Mouse (Mus musculus): ENCODE measurements around the gene Pknox2.
A peak's percentile ranks its signal among the peaks of the same experiment; 100 is the strongest.

Gene Pknox2

GRCm38 (mm10) chr9:37140464-37141181, 6.6 kb downstream of the Pknox2 start:
- no peak for DNase-seq (ENCODE audit: low spot score in 2 of 2)

DNA sequence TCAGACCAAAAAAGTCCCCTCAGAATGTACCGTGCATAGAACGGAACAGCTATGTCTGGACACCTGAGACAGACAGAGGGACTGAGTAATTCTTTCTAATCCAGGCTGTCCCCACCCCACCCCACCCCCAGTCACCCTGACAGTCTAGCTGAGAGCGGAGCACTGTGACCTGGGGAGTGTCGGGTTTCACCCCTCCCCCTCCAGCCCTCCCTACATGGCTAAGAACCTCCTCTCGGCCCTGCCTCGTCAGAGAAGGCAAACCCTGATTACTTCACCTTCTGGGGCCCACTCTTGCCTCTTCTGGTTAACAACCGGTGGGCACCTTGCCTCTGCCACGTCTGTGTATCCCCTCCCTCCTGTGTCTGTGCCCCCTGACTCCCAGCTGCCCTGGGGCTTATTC, 7.7 kb downstream of the Pknox2 start:
- peak; percentile 47 to 66 for DNase-seq (ENCODE audit: low spot score in 2 of 2)

DNA sequence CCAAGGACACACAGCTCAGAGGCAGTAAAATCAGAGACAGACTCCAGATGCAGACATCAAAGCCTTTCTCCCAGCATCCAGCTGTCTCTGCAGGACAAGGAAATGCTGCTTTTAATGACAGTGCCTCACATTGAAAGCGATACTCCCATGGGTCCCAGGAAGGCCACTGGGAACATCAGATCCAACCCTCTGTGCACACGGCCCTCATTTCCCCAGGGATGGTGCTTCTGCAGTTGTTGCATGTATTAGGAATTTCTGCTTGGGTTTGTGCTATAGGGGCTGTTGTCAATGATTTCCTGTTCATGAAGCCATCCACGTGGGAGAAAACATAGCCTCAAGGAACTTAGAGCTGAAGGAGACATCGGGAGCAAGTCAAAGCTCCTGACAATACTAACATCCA, 8.3 kb downstream of the Pknox2 start:
- no peak for DNase-seq (ENCODE audit: low spot score in 2 of 2)

GRCm38 (mm10) chr9:37136340-37136739, 10.9 kb downstream of the Pknox2 start:
- no peak for DNase-seq (ENCODE audit: low spot score in 2 of 2)

- no peak for DNase-seq (ENCODE audit: low spot score in 2 of 2)
Measured at GRCm38 (mm10) chr9:37133495-37133894, 13.7 kb downstream of the Pknox2 start.

GRCm38 (mm10) chr9:37129046-37129445, 18.2 kb downstream of the Pknox2 start:
- no peak for DNase-seq (ENCODE audit: low spot score in 2 of 2)

- peak; percentile 50 to 58 for DNase-seq (ENCODE audit: low spot score in 2 of 2)
Measured at GRCm38 (mm10) chr9:37126197-37126596, 21.0 kb downstream of the Pknox2 start.

DNA sequence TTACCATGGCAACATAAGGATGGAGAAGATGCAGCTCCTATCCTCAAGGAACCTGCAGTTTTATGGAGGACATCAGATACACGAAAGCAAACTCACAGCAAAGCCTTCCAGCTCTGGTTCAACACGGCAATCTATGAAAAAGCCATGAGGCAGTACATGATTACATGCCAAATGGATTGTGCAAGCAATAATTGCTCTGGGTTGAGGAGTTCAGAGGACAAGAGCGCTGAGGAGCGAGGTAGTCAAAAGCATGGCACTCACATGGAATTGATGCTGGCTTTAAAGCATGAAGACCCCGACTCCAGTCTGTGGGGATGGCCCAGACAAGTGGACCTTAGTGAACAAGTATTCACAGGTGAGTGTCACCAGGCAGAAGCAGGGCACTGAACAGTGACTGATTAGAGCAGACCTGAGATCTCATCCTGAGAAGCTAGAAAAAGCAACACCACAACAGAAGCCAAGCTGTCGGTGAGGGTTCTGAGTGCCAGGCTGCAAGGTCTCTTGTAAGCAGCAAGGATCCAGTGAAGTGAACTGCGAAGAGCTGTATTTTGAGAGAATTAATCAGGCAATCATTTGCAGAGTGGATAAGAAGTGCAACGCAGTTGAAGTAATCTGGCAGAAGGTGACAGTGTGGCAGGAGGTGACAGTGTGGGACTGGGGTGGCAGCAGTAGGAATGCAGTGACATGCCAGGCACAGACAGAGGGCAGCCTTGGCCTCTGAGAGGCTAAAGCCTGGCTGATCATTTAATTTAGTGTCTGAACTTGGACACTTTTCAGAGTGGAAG, 22.3 kb downstream of the Pknox2 start:
- DNase-seq (ENCODE audit: low spot score in 2 of 2), result peak; percentile 20 to 39

DNA sequence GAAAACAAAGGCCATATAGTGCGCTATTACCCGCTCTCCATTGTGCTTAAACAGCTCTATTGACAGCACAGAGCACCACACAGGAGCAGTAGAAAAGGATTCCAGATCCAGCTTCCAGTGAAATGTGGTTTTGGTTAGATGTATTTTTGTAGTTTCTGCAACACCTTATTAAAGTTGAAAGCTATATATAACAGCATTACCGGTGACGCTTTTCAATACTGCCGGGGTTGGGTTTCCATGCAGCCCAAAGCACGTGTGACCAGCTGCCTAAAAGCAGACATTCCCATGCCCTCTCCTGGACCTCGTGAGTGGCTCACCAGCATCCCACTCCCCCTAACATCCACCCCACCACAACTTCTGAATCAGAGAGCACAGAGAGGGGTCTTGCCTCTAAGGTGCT, 23.8 kb downstream of the Pknox2 start:
- DNase-seq (ENCODE audit: low spot score in 2 of 2), result no peak

GRCm38 (mm10) chr9:37122971-37123370, 24.2 kb downstream of the Pknox2 start:
- no peak for DNase-seq (ENCODE audit: low spot score in 2 of 2)

DNA sequence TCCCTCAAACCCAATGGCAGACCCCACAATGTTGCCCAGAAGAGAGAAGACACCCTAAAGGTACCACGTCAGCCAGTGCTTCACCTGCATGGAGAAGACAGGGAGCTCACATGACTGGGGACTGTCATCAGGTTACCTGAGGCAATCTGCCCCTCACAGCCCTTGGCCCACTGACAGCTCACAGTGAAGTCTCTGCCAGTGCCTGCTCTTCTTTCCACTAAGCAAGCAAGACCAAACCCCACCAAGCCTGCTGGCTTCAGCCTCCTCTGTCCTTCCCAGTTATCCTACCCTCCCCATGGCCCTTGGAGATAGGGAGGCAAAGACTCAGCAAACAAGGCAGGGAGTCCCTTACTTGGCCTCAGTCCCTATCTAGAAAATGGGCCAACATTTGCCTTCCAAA, 24.8 kb downstream of the Pknox2 start:
- no peak for DNase-seq (ENCODE audit: low spot score in 2 of 2)

- no peak for DNase-seq (ENCODE audit: low spot score in 2 of 2)
Measured at GRCm38 (mm10) chr9:37121761-37122331, 25.4 kb downstream of the Pknox2 start.

- DNase-seq (ENCODE audit: low spot score in 2 of 2), result peak; percentile 76 to 84
Measured at GRCm38 (mm10) chr9:37120801-37121200, 26.4 kb downstream of the Pknox2 start.

GRCm38 (mm10) chr9:37117529-37117928, 29.7 kb downstream of the Pknox2 start:
- DNase-seq (ENCODE audit: low spot score in 2 of 2), result no peak

DNA sequence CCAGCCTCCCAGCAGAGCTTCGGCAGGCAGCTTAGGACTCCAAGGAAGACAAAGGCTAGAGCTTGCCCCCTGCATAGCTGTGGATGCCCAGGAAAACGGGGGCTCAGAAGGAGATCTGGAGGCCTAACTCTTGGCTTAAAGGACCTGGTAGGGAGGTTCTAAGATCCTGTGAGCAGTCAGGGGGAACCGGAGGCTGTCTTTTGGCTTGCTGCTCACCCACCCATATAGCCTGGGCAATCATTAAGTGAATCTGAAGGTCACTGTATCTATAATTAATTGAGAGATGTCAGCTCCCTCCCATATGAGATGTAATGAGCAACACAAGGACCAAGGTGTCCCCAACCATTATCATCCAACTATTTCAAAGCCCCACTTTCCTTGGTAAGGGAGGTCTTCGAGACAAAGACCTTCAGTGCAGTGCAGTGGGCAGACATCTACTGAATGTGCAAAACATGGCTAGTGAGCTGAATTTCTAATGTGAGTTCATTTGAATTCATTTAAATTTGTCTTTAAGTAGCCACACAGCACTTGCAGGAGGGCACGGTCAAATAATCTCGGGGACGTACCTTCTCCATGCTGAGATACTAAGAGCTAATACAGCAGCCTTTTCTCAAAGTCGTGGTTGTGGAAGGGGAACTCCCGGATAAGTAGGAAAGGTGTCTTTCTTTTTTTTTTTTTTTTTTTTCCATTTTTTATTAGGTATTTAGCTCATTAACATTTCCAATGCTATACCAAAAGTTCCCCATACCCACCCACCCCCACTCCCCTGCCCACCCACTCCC, 30.4 kb downstream of the Pknox2 start:
- no peak for DNase-seq (ENCODE audit: low spot score in 2 of 2)

GRCm38 (mm10) chr9:37115820-37116219, 31.4 kb downstream of the Pknox2 start:
- peak in 1 of 2 experiments; percentile 40 for DNase-seq (ENCODE audit: low spot score in 2 of 2)

GRCm38 (mm10) chr9:37114286-37115267, 32.6 kb downstream of the Pknox2 start:
- no peak for DNase-seq (ENCODE audit: low spot score in 2 of 2)

DNA sequence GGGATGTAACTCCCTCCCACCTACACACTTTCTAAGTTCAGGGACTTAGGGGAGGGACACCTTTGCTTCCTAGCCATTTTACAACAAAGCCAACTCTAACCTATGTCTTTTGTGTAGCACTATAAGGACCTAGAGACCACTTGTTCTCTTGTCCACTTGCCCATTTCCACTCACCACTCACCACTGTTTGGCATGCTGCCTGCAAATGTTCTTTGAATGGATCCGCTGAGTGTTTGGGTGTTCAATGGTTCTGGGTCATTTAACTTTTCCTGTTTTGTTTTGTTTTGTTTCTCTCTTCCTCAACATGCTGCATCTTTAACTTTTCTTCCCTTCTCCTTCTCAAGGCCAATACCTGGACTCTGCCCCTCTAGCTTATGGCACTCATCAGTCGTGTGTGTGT, 39.7 kb downstream of the Pknox2 start:
- no peak for DNase-seq (ENCODE audit: low spot score in 2 of 2)

DNA sequence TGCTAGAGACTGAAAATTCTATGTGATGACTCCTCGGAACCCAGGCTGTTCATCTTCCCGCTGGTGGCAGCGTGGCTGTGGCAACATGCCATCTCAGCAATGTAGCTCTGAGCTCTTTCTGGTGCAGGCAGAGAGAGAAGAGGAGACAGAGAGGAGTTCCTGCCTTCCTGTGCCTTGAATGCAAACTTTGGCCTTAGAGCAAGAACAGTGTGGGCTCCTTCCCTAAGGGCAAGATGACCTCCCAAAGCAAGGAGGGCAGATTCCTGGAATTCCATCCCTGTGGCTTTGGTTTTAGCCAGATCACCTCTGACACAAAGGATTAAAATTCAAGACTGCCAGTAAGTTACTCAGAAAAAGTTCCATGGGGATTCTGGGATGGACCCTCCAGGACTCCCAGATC, 40.4 kb downstream of the Pknox2 start:
- DNase-seq (ENCODE audit: low spot score in 2 of 2), result no peak

DNA sequence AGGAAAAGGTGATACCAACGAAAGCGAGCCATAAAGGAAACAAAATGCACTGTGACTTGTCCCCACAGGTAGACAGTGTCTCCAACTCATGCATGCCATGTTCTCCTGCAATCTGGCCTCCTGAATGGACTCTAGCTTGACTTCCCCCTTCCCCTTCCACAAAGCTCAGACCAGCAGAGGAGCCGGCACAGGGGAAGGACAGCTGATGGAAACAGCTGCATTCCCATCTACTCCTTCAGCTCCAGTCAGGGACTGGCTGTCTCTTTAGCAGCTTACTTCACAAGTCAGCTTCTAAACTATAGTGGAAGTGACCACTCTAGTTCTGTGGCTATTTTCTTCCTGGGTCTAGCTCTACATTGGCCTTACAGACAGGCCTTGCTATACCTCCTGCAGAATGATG, 43.0 kb downstream of the Pknox2 start:
- DNase-seq (ENCODE audit: low spot score in 2 of 2), result no peak

- DNase-seq (ENCODE audit: low spot score in 2 of 2), result no peak
Measured at GRCm38 (mm10) chr9:37103778-37104177, 43.4 kb downstream of the Pknox2 start.
